Mouse (Mus musculus): ENCODE measurements around the gene Wwp2. TPM values are rescaled to one million over a fixed set of nuclear protein-coding genes. Genes with fewer than 3 reads are reported as not detected.
"Not testable (repeated sequence)": the region's sequence is repeated elsewhere in the genome, so short reads cannot be mapped to it uniquely, and the experiment has no call there.

The Wwp2 gene
- polyA plus RNA-seq, 1 experiment from 2014 or later = 75.2 TPM

- DNase-seq (ENCODE audit: low spot score) = no peak
These were observed 37.2 kb downstream of the Wwp2 start for GRCm38 (mm10) chr8:107473369-107473768.

DNA sequence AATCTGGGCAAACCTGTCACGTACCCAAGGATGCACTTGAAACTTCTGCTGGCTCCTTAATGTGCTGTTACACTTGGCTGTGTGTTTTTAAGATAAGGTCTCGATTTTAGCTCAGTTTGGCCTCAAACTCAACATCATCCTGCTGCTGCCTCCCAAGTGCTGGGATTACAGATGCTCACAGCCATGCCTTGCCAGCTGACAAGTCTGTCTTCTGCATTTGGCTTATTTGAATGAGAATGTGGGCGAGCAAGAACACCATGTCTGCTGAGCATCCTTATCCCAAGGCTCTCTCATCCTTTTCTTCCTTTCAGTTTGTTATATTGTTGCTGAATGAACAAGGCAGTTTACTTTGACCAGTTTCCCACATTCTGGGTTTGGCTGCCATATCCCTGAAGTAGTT lies 39.4 kb downstream of the Wwp2 start:
- no peak for DNase-seq (ENCODE audit: low spot score)

GRCm38 (mm10) chr8:107476786-107477185 lies 40.6 kb downstream of the Wwp2 start:
- not testable (repeated sequence) for DNase-seq (ENCODE audit: low spot score)

DNA sequence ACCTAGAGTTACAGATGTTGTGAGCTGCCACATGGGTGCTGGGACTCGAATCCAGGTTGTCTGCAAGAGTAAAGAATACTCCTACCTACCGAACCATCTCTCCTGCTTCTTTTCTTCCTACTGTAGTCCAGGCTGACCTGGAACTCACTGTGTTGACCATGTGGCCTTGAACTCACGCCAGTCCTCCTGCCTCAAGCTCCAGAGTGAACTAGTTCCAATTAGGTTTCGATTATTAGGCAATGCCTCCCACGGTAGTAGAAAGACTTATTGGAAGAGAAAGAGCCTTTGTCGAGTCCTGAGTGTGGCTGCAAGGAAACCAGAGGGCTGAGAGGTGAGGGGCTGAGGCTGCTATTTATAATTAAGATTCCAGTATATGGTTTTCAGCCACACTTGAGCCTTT lies 42.6 kb downstream of the Wwp2 start:
- DNase-seq (ENCODE audit: low spot score) = no peak

DNA sequence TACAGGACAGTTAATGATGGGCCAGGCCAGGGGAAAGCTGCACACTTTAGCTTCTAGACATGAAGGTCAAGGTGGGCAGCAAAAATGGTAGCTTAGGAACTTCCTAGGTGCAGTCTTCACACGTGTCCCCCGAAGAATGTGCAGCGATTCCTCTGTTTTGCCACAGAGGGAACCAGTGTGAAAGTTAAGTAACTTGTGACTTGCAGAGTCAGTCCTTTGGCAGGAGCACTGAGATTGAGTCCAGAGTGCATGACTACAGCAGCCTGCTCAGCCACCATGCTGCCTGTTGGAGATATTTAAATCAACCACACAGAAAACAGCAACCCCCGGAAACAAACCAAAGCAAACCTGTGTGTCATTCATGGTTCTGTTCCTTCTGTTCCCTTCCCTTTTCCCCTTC lies 44.3 kb downstream of the Wwp2 start:
- DNase-seq (ENCODE audit: low spot score) = no peak

- DNase-seq (ENCODE audit: low spot score) = no peak
These were observed 47.1 kb downstream of the Wwp2 start for GRCm38 (mm10) chr8:107483250-107483649.

DNA sequence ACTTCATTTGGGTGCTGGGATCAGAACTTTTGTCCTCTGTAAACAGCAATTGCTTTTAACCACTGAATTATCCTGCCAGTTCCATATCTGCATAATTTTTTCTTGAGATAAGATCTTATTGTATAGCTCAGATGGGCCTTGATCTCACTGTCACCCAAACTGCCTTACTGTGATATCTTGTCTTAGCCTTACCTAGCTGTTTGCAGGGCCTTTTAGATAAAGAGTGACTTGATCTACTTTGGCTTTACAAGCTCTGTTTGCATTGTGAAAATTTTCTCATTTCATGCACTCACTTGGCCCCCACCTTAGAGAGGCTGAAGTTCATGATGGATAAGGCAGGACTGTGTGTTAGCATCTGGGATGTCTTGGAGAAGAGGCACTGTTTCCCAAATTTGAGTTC lies 48.8 kb downstream of the Wwp2 start:
- no peak for DNase-seq (ENCODE audit: low spot score)

DNA sequence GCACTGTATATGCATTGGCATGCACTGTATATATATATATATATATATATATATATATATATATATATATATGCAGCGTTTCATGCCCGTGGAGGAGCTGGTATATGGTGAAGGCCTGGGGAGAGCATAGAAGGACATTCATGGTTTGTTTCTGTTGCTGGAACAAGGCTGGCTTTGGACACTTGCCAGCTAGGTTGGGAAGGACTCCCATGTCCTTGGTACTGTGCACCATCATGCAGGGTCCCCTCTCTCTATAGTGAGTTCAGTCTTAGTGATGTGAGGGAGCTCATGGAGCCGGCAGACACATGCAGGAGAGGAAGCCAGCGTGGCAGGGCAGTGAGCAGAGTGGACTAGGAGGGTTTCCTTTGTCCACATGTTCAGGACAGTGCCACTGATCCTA lies 52.4 kb downstream of the Wwp2 start:
- no peak for DNase-seq (ENCODE audit: low spot score)

GRCm38 (mm10) chr8:107489086-107489485 lies 52.9 kb downstream of the Wwp2 start:
- DNase-seq (ENCODE audit: low spot score) = no peak

- no peak for DNase-seq (ENCODE audit: low spot score)
These were observed 53.8 kb downstream of the Wwp2 start for GRCm38 (mm10) chr8:107489921-107490320.

DNA sequence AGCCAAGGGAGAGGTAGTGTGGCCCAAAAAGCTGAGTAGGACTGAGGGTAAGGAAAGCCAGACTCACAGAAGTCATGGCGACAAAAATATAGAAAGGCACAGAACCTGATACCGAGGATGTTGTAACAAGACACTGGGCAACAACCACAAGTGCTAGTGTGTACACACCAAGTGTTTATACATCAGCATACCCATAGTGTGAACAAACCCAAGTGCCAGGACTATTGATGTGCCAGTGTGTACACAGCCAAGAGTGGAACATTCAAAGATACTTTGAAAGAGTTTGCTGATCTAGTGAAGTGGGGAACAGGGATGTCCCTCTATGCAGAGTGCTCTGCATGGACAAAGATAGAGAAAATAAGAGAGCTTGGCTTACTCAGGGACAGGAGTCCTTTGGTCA lies 54.5 kb downstream of the Wwp2 start:
- DNase-seq (ENCODE audit: low spot score) = no peak

DNA sequence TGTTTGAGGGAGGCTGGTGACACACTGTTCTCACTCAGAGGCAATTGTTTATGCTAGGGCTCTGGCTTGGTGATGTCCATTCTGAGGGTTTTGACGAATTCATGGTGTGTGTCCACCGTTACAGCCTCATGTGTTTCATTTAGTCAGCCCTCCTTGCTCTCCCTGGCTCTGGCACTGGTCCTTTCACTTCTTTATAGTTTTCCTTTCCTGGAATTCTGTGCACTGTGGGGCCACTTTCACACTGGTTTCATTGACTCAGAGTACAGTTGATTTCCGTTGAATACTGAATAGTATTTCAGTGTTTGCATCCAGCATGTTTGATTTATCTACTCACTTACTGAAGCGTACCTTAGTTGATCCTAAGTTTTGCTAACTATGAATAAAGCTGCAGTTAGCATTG lies 55.0 kb downstream of the Wwp2 start:
- no peak for DNase-seq (ENCODE audit: low spot score)

DNA sequence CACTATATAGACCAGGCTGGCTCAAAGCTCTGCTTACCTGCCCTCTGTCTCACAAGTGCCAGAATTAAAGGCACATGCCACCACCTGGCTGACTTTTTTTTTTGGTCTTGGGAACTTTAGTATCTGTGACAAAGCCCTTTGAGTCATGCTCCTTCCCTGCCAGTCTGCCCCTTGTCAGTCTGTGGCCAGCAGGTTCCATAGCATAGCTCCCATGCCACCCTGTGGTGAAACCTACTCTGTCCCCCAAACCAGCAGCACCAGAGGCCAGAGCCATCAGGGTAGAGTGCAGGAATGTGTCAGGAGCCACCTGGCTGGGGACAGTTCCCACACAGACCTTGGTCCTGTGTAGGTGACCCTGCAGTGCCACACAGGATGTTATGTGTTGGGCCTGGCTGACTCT lies 55.7 kb downstream of the Wwp2 start:
- no peak for DNase-seq (ENCODE audit: low spot score)

DNA sequence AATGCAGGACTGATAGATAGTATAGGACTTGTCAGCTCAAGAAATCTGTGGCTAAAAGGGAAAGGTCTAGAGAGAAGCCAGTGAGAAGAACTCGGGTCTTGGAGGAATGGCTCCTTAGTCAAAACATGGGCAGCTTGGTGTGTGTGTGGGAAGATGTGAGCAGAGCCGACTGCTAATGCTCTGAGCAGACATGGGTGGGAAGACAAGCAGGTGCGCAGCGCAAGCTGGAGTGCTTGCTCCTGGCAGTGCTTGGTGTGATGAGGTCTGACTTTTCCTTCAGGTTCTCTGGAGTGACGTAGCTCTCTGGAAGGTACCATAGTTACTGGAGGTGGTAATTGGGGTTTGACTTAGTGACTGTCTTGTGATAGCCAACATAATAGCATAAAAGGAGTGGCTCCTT lies 56.6 kb downstream of the Wwp2 start:
- DNase-seq (ENCODE audit: low spot score) = no peak

- DNase-seq (ENCODE audit: low spot score) = no peak
These were observed 59.3 kb downstream of the Wwp2 start for GRCm38 (mm10) chr8:107495425-107495824.

DNA sequence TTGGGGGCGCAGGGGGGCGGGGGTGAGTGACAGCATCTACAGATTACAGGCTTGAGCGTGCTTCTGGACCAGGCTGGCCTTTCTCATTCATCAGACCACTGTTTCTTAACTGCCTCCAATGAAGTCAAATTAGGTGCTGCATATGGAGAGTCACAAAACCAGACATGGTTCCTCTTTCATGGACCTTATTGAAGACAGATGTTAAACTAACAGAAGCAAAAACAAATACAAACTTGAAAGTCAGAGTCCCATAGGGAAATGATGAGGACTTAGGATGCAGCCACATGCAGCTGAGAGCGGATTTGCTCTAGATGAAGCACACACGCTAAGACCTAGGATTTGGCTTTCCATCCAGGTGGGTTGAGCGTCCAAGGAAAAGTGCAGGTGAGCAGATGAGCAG lies 61.5 kb downstream of the Wwp2 start:
- no peak for DNase-seq (ENCODE audit: low spot score)

- no peak for DNase-seq (ENCODE audit: low spot score)
These were observed 62.2 kb downstream of the Wwp2 start for GRCm38 (mm10) chr8:107498390-107498789.

- no peak for DNase-seq (ENCODE audit: low spot score)
These were observed 62.6 kb downstream of the Wwp2 start for GRCm38 (mm10) chr8:107498806-107499205.

- DNase-seq (ENCODE audit: low spot score) = no peak
These were observed 63.4 kb downstream of the Wwp2 start for GRCm38 (mm10) chr8:107499519-107499918.

DNA sequence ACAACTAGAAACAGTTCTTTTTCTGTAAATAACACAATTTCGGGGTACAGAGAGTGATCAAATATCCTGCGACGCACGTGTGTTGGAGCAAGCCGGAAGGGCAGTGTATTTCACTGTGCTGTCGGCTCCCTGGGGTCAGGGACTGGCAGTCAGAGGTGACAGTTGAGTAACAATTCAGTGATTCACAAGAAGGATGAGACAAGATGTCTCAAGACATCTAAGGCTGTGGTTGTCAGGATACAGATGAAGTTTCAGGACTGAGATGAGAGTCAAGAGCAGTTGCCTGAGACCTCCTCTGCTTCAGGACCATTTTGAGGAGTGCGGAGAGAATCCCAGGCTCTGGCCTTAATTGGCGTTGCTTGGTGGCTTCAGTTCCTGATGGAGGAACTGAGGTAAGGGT lies 66.2 kb downstream of the Wwp2 start:
- DNase-seq (ENCODE audit: low spot score) = no peak

DNA sequence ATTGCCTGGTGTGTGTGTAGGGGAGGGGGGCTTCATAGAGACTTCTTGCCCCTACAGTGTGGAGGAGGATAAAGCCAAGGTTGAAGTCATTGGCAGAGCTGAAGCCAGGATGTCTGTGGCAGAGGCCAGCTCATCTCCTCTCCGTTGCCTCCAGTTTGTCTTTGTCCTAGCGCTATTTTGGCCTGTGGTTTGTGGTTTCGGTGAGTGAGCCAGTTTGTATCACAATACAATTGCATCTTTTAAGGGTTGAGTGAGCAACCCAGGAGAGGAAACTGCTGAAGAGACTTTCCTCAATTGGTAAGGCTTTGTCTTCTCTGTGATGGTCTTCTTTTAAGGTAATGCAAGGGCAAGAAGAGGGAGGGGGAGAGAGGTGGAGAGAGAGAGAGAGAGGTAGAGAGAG lies 66.8 kb downstream of the Wwp2 start:
- no peak for DNase-seq (ENCODE audit: low spot score)

DNA sequence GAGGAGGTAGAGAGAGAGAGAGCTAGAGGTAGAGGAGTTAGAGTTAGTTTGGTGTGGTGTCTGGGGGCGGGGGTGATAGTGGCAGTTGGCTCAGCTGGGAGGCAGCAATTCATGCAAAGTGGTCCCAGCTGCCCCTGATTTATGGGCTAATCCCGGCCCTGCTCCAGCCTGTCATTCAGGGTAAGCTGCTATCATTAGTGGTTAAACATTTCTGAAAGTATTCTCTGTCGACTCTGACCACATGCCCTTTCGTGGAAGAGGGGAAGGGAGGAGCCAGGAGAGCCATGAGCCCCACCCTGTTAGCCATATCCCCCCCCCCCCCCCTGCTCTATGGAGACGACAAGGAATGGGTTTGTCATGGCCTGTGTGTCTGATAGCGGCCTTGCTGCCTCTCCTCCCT lies 67.2 kb downstream of the Wwp2 start:
- DNase-seq (ENCODE audit: low spot score) = no peak

DNA sequence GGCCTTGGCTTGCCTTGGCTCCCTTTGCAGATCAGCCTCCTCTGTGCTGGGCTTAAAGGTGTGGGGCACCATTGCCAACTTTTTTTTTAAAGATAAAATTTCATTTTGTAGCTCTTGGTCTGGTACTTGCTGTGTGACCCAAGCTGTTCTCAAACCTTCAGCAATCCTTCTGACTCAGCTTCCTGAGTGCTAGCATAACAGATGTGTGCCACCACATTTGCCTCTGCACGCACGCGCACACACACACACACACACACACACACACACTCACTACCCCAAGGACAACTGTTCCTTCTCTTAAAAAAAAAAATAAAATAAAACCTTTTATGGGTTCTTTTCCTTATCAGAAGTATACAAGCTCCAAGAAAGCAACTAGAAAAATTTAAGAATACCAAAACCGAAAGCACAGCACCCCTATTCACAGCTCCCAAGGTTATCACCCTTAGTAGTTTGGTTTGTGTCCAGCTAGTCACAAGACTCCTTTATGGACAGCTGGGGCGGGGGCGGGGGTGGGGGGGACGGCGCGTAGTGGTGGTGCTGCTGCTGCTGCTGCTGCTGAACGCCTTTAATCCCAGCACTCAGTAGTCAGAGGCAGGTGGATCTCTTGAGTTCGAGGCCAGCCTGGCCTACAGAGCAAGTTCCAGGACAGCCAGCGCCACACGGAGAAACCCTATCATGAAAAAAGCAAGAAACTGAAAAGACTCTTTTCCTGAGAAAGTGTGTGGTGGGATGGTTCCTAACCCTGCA lies 68.2 kb downstream of the Wwp2 start:
- peak; percentile 6 for DNase-seq (ENCODE audit: low spot score)

DNA sequence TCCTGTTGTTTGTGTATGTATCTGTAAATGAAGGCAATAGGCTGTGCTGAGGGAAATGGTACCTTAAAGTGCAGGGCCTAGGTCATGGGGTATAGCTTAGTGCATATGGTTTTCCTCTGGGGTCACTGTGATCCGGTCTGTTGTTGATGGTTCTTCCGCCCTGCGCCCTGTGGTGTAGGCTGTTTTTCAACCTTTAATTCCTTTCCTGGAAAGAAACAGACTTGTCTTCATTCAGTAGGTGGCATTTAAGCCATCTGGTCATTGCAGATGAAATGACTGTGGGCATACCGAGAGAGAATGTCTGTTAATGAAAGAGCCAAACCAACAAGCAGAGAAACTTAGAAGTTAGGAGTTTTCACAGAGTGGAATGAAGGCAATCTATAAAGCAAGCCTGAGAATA lies 69.1 kb downstream of the Wwp2 start:
- DNase-seq (ENCODE audit: low spot score) = no peak

Data from thymus, postnatal 0 days (tissue).